Mouse (Mus musculus) liver, embryonic 14.5 days (tissue): ENCODE measurements at regions not wholly inside any gene's neighbourhood (a gene's known extent, or its start where the extent isn't known, plus 50 kb on each side); places are given as distances from the start of the nearest gene placed in this dataset.

ENCODE experiments used
- ATAC-seq: fragments of 200-750 bp; cut with Nextera tagmentation; 2 replicates; pipeline ENCODE4 v1.8.0; 2017; ENCODE audit warnings: moderate number of reproducible peaks, mild to moderate bottlenecking, moderate library complexity; ENCODE audit not compliant: insufficient read depth
- DNase-seq, 3 experiments: peaks; one replicate each; pipeline ENCODE4 v3.0.0-alpha.2; 2012 to 2013; ENCODE audit warnings: low read depth in 3 of 3, low spot score in 3 of 3
- H3K27ac ChIP-seq: fragments of 300-500 bp; sonication (generic); 2 replicates; pipeline ENCODE4 v1.5.1; 2014; ENCODE audit warnings: moderate library complexity, mild to moderate bottlenecking, control low read depth, inconsistent platforms
- H3K27me3 ChIP-seq: fragments of 300-500 bp; sonication (generic); 2 replicates; pipeline ENCODE4 v1.6.1; 2014; ENCODE audit warnings: mild to moderate bottlenecking, low read length, moderate library complexity; ENCODE audit not compliant: control insufficient read depth, insufficient read depth
- H3K36me3 ChIP-seq: fragments of 300-500 bp; sonication (generic); replicated peaks from 2 replicates; pipeline ENCODE4 v1.6.1; 2014; ENCODE audit warnings: low read depth; ENCODE audit not compliant: control insufficient read depth, insufficient read depth
- H3K4me1 ChIP-seq, 2 experiments: fragments of 200-500 bp in 1 of 2; fragments of 300-500 bp in 1 of 2; sonication (generic) in 1 of 2; replicated peaks; 2 replicates each; pipeline ENCODE4 v1.6.1; 2012 to 2014; ENCODE audit warnings: antibody characterized with exemption in 1 of 2, inconsistent platforms in 1 of 2, low read length in 1 of 2; ENCODE audit not compliant: control insufficient read depth in 2 of 2, insufficient read depth in 2 of 2
- H3K4me2 ChIP-seq: fragments of 300-500 bp; sonication (generic); 2 replicates; pipeline ENCODE4 v1.6.1; 2014; ENCODE audit warnings: low read depth, mild to moderate bottlenecking, control low read depth, moderate library complexity
- H3K4me3 ChIP-seq, 2 experiments: fragments of 200-500 bp in 1 of 2; fragments of 300-500 bp in 1 of 2; sonication (generic) in 1 of 2; 2 replicates each; pipeline ENCODE4 v1.5.1; 2012 to 2014; ENCODE audit warnings: low read depth in 2 of 2, low read length in 2 of 2, mild to moderate bottlenecking in 2 of 2, control low read depth in 1 of 2, inconsistent platforms in 1 of 2, moderate library complexity in 1 of 2; ENCODE audit not compliant: insufficient read depth in 1 of 2
- H3K9ac ChIP-seq: fragments of 300-500 bp; sonication (generic); replicated peaks from 2 replicates; pipeline ENCODE4 v1.6.1; 2014; ENCODE audit warnings: mild to moderate bottlenecking, control low read depth, moderate library complexity
- H3K9me3 ChIP-seq: fragments of 300-500 bp; sonication (generic); 2 replicates; pipeline ENCODE4 v1.6.1; 2016; ENCODE audit warnings: low read length, mixed read lengths; ENCODE audit not compliant: control insufficient read depth
- CTCF ChIP-seq: IDR thresholded peaks from 2 replicates; pipeline ENCODE4 v1.5.1; 2016; ENCODE audit warnings: antibody characterized with exemption, low read depth, control low read depth
- EP300 ChIP-seq: IDR thresholded peaks from 2 replicates; pipeline ENCODE4 v1.6.1; 2016; ENCODE audit warnings: antibody characterized with exemption, low read depth
- WGBS: fragments of 180-500 bp; shearing (Covaris S2); extraction: QIAGEN DNeasy Blood & Tissue Kit; methylation state at CpG from one replicate; pipeline ENCODE4 v1.1.7; 2014; ENCODE audit not compliant: insufficient replicate concordance; 5-methylcytosine and 5-hydroxymethylcytosine counted together

DNA sequence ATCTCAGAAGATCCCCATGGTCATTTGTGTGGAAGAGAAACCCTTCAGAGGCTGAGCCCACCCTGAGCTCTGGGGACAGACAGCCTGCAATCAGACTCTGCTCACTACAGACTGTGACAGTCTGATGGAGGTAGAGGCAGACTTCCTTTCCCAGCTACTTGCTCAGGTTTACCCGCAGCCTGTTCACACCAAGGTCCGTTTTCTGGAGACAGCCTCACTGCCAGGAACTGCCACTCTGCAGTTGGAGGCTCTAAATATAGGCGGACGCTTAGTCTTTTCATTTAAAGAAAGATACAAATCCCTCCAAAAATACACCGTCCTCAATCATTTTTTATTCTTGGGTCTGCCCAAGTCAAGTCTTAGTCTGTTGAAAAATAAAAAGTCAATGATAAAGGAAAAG is 135.6 kb downstream of the Abhd5 start:
- no peak overlapping the region for H3K4me3 ChIP-seq
- H3K9me3 ChIP-seq, result no peaks in the 10 kb centered on the region
- H3K36me3 ChIP-seq, result no peaks in the 10 kb centered on the region
- H3K27me3 ChIP-seq, result no peaks in the 10 kb centered on the region
- H3K27ac ChIP-seq, result no peak overlapping the region
- TF ChIP-seq EP300, result no peak
- no peak for TF ChIP-seq CTCF
- WGBS, result 60% methylated on average over 5 of the region's 5 CpGs
- no peak overlapping the region for H3K9ac ChIP-seq
- ATAC-seq (no peak), DNase-seq (no peak)
- no peak overlapping the region for H3K4me2 ChIP-seq
- no peaks in the 10 kb centered on the region for H3K4me1 ChIP-seq

DNA sequence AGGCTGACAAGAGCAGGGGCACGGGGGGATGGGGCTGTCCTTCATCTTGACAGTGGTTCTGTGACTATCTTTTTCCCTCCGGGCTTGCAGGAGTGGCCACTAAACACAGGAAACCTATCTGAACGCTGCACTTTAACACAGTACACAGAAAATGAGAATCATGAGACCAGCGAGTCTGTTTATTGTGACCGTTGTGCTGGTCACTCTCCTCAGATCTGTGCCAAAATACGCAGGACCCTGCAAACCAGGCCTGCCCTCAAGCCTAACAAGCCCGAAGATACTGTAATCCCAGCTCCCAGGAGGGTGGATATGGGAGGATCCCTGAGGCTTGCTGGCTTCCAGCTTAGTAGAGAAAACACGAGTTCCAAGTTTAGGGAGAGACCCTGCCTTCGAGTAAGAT is 143.3 kb downstream of the Abhd5 start:
- TF ChIP-seq CTCF (no peak), EP300 (no peak)
- H3K4me3 ChIP-seq, result no peak overlapping the region
- no peak overlapping the region for H3K27ac ChIP-seq
- DNase-seq (no peak), ATAC-seq (no peak)
- no peaks in the 10 kb centered on the region for H3K36me3 ChIP-seq
- no peaks in the 10 kb centered on the region for H3K9me3 ChIP-seq
- WGBS, result 53% methylated on average over 9 of the region's 9 CpGs
- H3K4me1 ChIP-seq, result no peaks in the 10 kb centered on the region
- no peaks in the 10 kb centered on the region for H3K27me3 ChIP-seq
- no peak overlapping the region for H3K9ac ChIP-seq
- H3K4me2 ChIP-seq, result no peak overlapping the region

DNA sequence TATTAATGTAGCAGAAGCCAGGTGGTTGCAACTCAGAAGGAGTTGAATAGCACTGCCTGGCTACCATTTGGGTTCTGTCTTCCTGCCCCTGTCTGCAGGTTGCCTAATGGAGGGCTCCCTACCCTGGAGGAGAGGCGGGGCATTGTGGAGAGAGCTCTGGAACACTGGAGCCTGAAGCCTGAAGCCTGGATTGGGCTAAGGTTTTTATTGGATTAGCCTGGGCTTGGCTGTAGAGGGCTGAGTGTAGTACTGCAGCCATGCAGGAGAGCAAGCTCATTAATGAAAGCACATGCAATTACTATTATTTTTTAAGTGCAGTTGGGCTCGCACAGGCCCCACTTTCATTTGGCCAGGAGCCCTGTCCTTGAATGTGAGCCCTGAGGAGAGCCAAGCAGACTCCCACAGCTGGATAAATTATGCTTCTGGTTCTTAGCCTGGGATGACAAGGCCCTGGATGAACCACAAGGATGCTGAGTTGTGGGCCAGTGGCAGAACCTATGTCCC is 145.1 kb downstream of the Abhd5 start:
- no peak for ATAC-seq

GRCm38 (mm10) chr9:122501864-122502341 is 150.5 kb downstream of the Abhd5 start:
- ATAC-seq, result no peak
- H3K36me3 ChIP-seq, result no peaks in the 10 kb centered on the region

More for the DNA sequence above, 145.1 kb downstream of the Abhd5 start:
- Histone ChIP-seq H3K9ac (no peak overlapping the region), H3K4me3 (no peak overlapping the region), H3K4me2 (no peak overlapping the region), H3K4me1 (no peaks in the 10 kb centered on the region), H3K9me3 (no peaks in the 10 kb centered on the region), H3K27me3 (no peaks in the 10 kb centered on the region), H3K36me3 (no peaks in the 10 kb centered on the region), H3K27ac (no peak overlapping the region)
- TF ChIP-seq EP300 (no peak), CTCF (no peak)
- DNase-seq, result no peak
- 69% methylated on average over 2 of the region's 2 CpGs for WGBS

GRCm38 (mm10) chr9:122521569-122521968 is 170.2 kb downstream of the Abhd5 start:
- H3K27me3 ChIP-seq, result no peaks in the 10 kb centered on the region
- ATAC-seq (no peak), DNase-seq (no peak)
- H3K4me3 ChIP-seq, result no peak overlapping the region
- no peaks in the 10 kb centered on the region for H3K36me3 ChIP-seq
- no peaks in the 10 kb centered on the region for H3K4me1 ChIP-seq
- no peak overlapping the region for H3K4me2 ChIP-seq
- WGBS, result 51% methylated on average over 5 of the region's 5 CpGs
- H3K9me3 ChIP-seq, result no peaks in the 10 kb centered on the region
- no peak overlapping the region for H3K27ac ChIP-seq
- no peak overlapping the region for H3K9ac ChIP-seq
- TF ChIP-seq EP300 (no peak), CTCF (no peak)

More at GRCm38 (mm10) chr9:122501864-122502341, 150.5 kb downstream of the Abhd5 start:
- Histone ChIP-seq H3K4me1 (no peaks in the 10 kb centered on the region), H3K27me3 (no peaks in the 10 kb centered on the region), H3K9me3 (no peaks in the 10 kb centered on the region), H3K9ac (no peak overlapping the region), H3K4me2 (no peak overlapping the region), H3K4me3 (no peak overlapping the region), H3K27ac (no peak overlapping the region)
- 48% methylated on average over 13 of the region's 13 CpGs for WGBS
- DNase-seq, result no peak
- TF ChIP-seq CTCF, result no peak
